Mouse (Mus musculus): ENCODE measurements around the gene Ankdd1b.

- TF ChIP-seq POLR2A (IDR thresholded peaks at IDR 0.05; ENCODE audit: borderline replicate concordance, insufficient read depth, low read length) (no peak), CTCF (IDR thresholded peaks at IDR 0.05; ENCODE audit: borderline replicate concordance, insufficient read depth, low read depth, low read length) (no peak)
Measured at GRCm38 (mm10) chr13:96514154-96514942, 43.4 kb upstream of the Ankdd1b start.

Data from cerebellum, adult 2 months (tissue).